Mouse (Mus musculus) testis, postnatal 10 days (tissue): Measurements from ENCODE around the gene Mlf1.

Experiments used
- DNase-seq: peaks from one replicate; pipeline ENCODE4 v3.0.0; 2021; ENCODE audit warnings: low spot score

The Mlf1 gene

GRCm38 (mm10) chr3:67373872-67374271, at the start of gene Mlf1:
Mlf1 (plus strand) TSS chr3:67374097.
- DNase-seq, result peak; percentile 92

DNA sequence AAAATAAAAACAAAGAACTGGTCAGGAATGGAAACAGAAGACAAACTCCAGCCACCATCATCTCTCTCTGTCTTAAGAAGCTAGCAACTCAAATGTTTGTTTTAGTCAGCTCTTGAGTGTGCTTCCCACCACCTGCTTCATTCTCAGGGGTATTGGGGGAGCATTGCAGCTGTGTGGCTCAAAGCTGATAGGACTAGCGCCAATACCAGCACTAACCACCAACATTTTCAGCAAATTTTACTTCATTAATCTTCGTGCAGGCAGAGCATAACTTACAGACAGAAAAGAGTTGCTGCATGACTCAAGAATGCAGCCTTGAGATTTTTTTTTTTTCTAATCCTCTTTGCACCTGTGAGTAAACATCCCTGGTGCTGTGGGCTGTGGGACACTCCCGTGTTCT, 34.3 kb upstream of the Mlf1 start:
- DNase-seq, result no peak

- no peak for DNase-seq
Measured at GRCm38 (mm10) chr3:67340921-67341320, 33.0 kb upstream of the Mlf1 start.

DNA sequence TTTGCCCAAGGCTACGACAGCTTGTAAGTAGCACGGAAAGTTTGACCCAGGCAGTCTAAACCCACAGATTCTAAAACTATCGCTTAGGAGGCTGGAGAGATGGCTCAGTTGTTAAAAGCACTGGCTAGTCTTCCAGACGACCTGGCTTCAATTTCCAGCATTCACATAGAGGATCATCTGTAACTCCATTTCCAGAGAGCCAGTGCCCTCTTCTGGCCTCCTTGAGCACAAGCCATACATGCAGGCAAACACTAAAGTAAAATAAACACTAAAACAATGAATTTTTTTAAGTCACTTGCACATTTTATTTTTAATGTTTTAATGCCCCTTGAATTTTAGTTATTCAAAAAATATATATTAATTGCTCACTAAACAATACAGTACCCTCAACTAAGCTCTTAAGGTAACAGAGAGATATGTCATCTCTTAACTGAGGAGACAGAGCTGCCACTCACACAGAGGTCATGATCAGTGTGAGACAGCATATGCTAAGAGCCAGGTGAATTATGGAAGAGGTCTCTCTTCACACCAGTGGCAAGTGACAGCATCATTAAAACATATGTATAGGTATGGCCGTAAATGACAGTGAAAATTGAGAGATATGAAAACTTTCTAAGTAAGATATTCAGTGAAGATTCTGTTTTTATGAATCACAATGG, 30.8 kb upstream of the Mlf1 start:
- DNase-seq, result no peak

GRCm38 (mm10) chr3:67344599-67344998, 29.3 kb upstream of the Mlf1 start:
- DNase-seq, result peak; percentile 68

GRCm38 (mm10) chr3:67346674-67347073, 27.2 kb upstream of the Mlf1 start:
- no peak for DNase-seq

- DNase-seq, result no peak
Measured at GRCm38 (mm10) chr3:67351406-67352127, 22.3 kb upstream of the Mlf1 start.

DNA sequence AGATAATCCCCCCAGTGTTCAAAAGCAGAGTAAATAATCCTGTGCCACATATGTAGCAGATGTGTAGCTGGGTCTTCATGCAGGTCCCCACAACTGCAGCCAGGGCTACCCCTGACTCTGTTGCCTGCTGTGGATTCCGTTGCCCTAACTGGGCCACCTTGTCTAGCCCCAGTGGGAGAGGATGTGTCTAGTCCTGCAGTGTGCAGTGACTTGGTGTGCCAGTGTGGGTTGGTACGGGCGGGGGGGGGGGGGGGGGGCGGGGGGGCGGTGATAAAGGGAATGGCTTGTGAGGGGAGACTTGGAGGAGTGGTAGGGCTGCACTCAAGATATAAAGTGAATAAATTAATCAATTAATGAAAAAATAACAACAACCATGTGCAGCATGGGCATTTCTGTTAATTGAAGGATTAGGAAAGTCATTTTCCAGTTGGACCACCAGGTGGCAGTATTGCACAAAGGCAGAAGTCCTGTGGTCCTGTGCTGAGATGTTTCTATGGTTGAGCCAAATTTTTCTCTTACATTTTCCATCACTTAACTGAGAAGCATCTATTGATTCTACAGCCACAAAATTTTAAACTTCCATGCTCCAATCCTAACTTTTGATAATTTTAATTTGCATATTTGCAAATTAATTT, 21.7 kb upstream of the Mlf1 start:
- DNase-seq, result peak; percentile 51

DNA sequence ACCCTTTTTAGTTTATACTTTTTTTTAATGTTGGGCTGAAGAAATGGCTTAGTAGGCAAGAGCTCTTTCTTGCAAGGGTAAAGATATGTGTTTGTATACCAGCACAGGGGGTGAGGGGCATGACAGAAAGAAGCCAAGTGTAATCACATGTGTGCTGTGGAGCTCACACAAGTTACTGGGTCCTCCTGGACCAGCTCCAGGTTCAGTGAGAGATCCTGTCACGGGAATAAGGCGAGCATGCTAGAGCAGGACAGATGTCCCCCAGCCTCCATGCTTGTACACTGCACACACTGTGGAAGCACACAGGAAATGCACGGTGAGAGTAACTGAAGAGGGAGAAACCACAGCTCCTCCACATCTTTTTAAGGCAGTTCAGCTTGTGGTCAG, 21.1 kb upstream of the Mlf1 start:
- DNase-seq, result no peak

- DNase-seq, result no peak
Measured at GRCm38 (mm10) chr3:67358376-67358775, 15.5 kb upstream of the Mlf1 start.

- no peak for DNase-seq
Measured at GRCm38 (mm10) chr3:67366087-67366892, 7.6 kb upstream of the Mlf1 start.

GRCm38 (mm10) chr3:67367481-67367880, 6.4 kb upstream of the Mlf1 start:
- no peak for DNase-seq

- no peak for DNase-seq
Measured at GRCm38 (mm10) chr3:67369407-67370079, 4.4 kb upstream of the Mlf1 start.

DNA sequence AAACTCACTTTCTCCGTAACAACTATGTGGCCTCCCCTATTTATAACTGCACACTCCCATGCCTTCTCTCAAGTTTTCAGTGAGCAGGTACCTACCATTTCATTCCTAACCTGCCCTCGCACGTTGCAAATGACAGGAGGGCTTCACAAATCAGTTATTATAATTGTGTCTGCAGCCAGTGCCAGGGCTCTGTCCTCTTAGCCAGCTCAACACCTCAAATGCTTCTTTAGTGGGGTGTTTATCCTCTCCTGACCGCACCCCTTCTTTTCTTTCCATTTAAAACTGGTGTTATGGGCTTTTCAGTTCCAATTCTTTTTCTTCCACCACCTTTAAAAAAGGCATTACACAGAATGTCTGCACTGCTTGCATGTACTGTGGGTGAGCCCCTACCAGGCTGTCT, 1.7 kb upstream of the Mlf1 start:
- DNase-seq, result no peak

- no peak for DNase-seq
Measured at GRCm38 (mm10) chr3:67372781-67373180, 1.1 kb upstream of the Mlf1 start.

DNA sequence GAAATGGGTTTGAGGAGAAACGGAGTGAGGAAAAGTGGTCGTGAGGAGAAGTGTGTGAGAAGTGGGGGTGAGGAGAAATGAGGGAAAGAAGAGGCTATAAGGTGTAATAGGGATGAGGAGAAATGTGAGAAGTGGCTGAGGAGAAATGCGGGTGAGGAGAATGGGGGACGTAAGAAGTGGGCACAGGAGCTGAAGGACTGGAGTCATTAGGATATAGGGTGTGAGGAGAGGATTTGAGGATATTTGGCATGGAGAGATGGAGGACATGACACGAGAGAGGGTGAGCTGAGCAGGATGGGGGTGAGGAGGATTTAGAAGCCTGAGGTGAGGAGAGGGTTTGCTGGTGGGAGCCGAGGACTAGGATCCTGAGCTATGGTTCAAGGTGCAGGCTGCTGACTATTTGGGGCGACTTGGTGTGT, 472 bp downstream of the Mlf1 start:
- DNase-seq, result no peak

DNA sequence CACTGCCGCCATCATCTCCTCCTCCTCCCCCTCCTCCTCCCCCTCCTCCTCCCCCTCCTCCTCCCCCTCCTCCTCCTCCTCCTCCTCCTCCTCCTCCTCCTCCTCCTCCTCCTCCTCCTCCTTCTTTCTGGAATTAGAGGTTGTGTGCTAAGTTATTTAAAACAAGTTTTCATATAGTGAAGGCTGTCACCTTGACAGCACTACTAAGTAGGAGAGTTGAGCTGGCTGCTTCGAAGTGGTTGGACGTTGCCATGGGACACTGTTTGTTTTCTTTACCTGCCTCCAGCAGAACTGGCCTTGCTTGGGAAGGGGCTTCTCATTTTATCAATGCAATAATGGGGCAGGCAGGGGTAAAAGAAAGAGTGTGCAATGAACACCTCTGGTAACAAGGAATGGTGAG, 1.2 kb downstream of the Mlf1 start, which contains the start of gene Gm17402:
Gene Gm17402 (minus strand): TSS at position 101 of the 400 bp plus-strand sequence.
- no peak for DNase-seq

DNA sequence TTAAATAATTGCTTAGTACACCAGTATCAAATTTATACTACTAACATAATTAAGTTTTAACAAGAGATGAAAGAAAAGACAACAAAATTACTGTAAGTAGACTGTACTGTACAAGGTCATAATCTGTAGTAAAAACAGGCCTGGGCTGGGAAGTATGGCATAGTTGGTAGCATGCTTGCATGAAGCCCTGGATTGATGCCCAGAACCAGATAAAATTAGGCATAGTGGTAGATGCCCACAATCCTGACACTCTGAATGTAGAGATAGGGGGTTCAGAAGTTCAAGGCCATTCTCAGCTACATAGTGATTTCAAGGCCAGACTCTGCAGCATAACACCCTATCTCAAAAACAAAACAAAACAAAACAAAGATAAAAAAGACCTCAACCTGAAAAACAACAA, 4.3 kb downstream of the Mlf1 start:
- no peak for DNase-seq

DNA sequence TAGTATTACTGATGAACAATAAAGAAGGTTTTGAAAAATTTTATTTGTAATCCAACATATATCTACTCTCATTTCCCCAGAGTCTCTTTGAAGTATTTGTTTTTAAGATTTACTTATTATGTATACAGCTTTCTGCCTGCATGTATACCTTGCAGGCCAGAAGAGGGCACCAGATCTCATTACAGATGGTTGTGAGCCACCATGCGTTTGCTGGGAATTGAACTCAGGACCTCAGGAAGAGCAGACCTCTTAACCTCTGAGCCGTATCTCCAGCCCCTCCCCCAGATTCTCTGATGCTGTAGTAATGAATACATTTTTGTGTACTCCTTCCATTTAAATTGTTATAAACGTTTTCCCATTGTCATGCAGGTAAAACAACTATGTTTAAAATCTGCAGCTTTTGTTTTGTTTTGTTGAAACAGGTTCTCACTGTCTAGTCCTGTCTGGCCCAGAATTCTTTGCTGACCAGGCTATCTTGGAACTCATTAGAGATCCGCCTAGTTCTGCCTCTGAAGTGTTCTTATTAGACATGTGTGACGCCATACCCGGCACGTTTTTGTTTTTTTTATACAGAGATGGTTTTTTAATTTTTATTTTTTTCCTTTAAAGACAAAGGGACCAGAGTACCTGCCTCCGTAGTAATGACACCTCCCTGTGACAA, 55.6 kb downstream of the Mlf1 start:
- DNase-seq, result no peak

DNA sequence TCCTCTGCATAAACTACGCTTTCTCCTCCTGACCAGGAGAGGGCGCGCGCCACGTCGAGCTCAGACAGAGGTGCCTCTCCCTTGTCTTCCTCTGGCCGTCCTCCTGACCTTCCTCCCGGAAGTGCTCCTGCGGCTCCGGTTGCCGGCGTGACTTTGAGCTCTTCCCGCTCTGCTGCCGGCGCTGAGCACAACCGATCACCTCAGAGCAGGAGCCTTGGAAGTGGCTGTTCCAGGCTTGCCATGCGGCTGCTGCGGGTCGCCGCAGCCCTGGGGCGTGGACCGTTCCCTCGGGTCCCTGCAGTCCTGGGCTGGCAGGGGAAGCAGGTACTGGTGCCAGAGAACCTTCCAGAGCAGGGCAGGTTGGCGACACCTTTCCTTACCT, 56.1 kb downstream of the Mlf1 start, which contains the start of gene Gfm1:
Gene Gfm1 (plus strand): TSS at position 98 of the 382 bp plus-strand sequence.
- DNase-seq, result peak; percentile 92

GRCm38 (mm10) chr3:67434011-67434410, 60.1 kb downstream of the Mlf1 start:
- DNase-seq, result no peak
